Mouse (Mus musculus): Measurements from ENCODE around the gene Luc7l3.

GRCm38 (mm10) chr11:94242760-94243421 lies 78.9 kb downstream of the Luc7l3 start:
- TF ChIP-seq MXI1 (IDR thresholded peaks at IDR 0.05; ENCODE audit: low read depth, low read length): no peak
- TF ChIP-seq POLR2AphosphoS5 (IDR thresholded peaks at IDR 0.05; ENCODE audit: borderline replicate concordance, low read depth, low read length): no peak
- TF ChIP-seq CTCF (IDR thresholded peaks at IDR 0.05 in 2 of 3, conservative IDR thresholded peaks at IDR 0.05 in 1 of 3; ENCODE audit: control insufficient read depth in 1 of 3, insufficient read depth in 1 of 3, low read depth in 2 of 3, low read length in 3 of 3, poor library complexity in 1 of 3, severe bottlenecking in 1 of 3): no peak
- no peak for TF ChIP-seq E2F4 (IDR thresholded peaks at IDR 0.05; ENCODE audit: borderline replicate concordance, low read depth, low read length)
- TF ChIP-seq GATA1 (IDR thresholded peaks at IDR 0.05; ENCODE audit: low read depth, low read length): no peak

All from MEL (cell line).